Mouse (Mus musculus): Measurements from ENCODE around the gene Slc9a3. TPM values are rescaled to one million over a fixed set of nuclear protein-coding genes. Genes with fewer than 3 reads are reported as not detected.

Slc9a3 gene
- not detected for polyA plus RNA-seq (2015; fragmentation: Illumina TruSeq; extraction: RNeasy Lipid Tissue Mini Kit (QIAGEN cat#74804); ENCODE audit: insufficient read depth, low read depth, low replicate concordance)

DNA sequence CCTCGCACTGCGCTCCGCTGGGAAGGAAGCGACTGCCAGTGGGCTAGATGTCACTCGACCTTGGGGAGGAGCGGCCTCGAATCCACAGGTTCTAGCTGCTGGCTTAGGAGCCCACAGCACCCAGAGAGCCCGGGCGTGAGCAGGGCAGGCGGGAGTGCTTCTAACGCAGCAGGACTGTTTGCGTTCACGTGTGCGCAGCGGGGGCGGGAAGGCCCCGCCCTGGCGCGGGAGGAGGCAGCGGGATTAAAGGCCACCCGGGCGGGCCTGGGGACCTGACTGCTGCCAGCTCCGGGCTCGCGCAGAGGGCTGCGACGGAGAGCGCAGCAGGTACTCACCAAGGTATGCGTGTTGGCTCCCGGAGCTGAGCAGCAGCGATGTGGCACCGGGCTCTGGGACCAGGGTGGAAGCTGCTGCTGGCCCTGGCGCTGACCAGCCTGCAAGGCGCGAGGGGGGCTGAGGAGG, at the start of gene Slc9a3:
TSS of gene Slc9a3 (plus strand) at position 317 of the 462 bp plus-strand sequence.

DNA sequence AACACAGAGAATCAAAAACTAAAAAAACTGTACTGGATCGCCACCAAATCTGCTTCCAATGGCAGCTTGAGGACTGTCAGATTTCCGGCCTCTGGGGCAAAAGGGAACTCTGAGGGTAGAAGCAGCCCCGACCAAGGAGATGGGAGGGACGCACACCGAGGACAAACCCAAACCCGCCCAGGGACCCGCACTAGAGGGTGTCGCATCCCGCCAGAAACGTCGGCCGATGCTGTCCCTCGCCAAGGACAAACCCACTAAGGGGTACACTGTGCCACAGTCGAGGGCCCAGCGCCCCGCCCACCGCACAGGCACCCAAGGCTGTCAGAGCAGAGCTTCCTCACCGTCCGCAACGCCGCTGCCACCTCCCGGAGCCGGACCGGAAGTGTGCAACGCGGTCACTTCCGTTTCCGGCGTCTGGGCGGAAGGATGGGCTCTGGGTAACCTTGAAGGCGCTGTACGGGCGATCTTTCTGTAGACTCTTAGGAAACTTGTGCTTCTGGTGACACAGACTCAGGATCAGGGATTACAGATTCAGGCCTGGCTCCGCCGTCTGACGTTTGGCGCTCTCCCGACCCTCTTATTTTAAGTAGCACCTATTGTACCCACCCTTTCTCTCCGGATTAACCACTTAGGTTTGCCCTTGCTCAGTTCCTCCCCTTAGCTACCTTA, 87.2 kb downstream of the Slc9a3 start, which contains the start of gene Exoc3:
TSS of gene Exoc3 (minus strand) at position 416 of the 669 bp plus-strand sequence.

Other genes starting within 250 kb of the Slc9a3 start
- not detected for gene Trip13, start 183.7 kb upstream of the Slc9a3 start, polyA plus RNA-seq (2015; fragmentation: Illumina TruSeq; extraction: RNeasy Lipid Tissue Mini Kit (QIAGEN cat#74804); ENCODE audit: insufficient read depth, low read depth, low replicate concordance)
- gene Brd9, start 183.6 kb upstream of the Slc9a3 start, polyA plus RNA-seq (2015; fragmentation: Illumina TruSeq; extraction: RNeasy Lipid Tissue Mini Kit (QIAGEN cat#74804); ENCODE audit: insufficient read depth, low read depth, low replicate concordance), result 14.1 TPM
- not detected for gene Zdhhc11, start 157.6 kb upstream of the Slc9a3 start, polyA plus RNA-seq (2015; fragmentation: Illumina TruSeq; extraction: RNeasy Lipid Tissue Mini Kit (QIAGEN cat#74804); ENCODE audit: insufficient read depth, low read depth, low replicate concordance)
- 4.9 TPM for gene Tppp, start 112.0 kb upstream of the Slc9a3 start, polyA plus RNA-seq (2015; fragmentation: Illumina TruSeq; extraction: RNeasy Lipid Tissue Mini Kit (QIAGEN cat#74804); ENCODE audit: insufficient read depth, low read depth, low replicate concordance)
- 1.0 TPM for gene Cep72, start 59.2 kb upstream of the Slc9a3 start, polyA plus RNA-seq (2015; fragmentation: Illumina TruSeq; extraction: RNeasy Lipid Tissue Mini Kit (QIAGEN cat#74804); ENCODE audit: insufficient read depth, low read depth, low replicate concordance)
- 7.4 TPM for gene Exoc3, start 87.3 kb downstream of the Slc9a3 start, polyA plus RNA-seq (2015; fragmentation: Illumina TruSeq; extraction: RNeasy Lipid Tissue Mini Kit (QIAGEN cat#74804); ENCODE audit: insufficient read depth, low read depth, low replicate concordance)
- not detected for gene Ahrr, start 170.9 kb downstream of the Slc9a3 start, polyA plus RNA-seq (2015; fragmentation: Illumina TruSeq; extraction: RNeasy Lipid Tissue Mini Kit (QIAGEN cat#74804); ENCODE audit: insufficient read depth, low read depth, low replicate concordance)
- gene Pdcd6, start 196.1 kb downstream of the Slc9a3 start, polyA plus RNA-seq (2015; fragmentation: Illumina TruSeq; extraction: RNeasy Lipid Tissue Mini Kit (QIAGEN cat#74804); ENCODE audit: insufficient read depth, low read depth, low replicate concordance), result 18.9 TPM
- 40.8 TPM for gene Sdha, start 228.8 kb downstream of the Slc9a3 start, polyA plus RNA-seq (2015; fragmentation: Illumina TruSeq; extraction: RNeasy Lipid Tissue Mini Kit (QIAGEN cat#74804); ENCODE audit: insufficient read depth, low read depth, low replicate concordance)
- 7.6 TPM for gene Ccdc127, start 228.9 kb downstream of the Slc9a3 start, polyA plus RNA-seq (2015; fragmentation: Illumina TruSeq; extraction: RNeasy Lipid Tissue Mini Kit (QIAGEN cat#74804); ENCODE audit: insufficient read depth, low read depth, low replicate concordance)
- gene Lrrc14b, start 242.5 kb downstream of the Slc9a3 start, polyA plus RNA-seq (2015; fragmentation: Illumina TruSeq; extraction: RNeasy Lipid Tissue Mini Kit (QIAGEN cat#74804); ENCODE audit: insufficient read depth, low read depth, low replicate concordance), result not detected